Mouse (Mus musculus) MEL (cell line): ENCODE results near the gene Serf1. TPM values are rescaled to one million over a fixed set of nuclear protein-coding genes. Genes with fewer than 3 reads are reported as not detected.
A peak's percentile ranks its signal among the peaks of the same experiment; 100 is the strongest.

ENCODE experiments used
- DNase-seq: peaks from one replicate; pipeline ENCODE4 v3.0.0; 2011; ENCODE audit warnings: low read depth, low spot score
- H3K27ac ChIP-seq: 2 replicates; pipeline ENCODE4 v1.5.1; 2012; ENCODE audit warnings: low read depth, mild to moderate bottlenecking, control low read depth, low read length, moderate library complexity; ENCODE audit not compliant: control insufficient read depth
- H3K27me3 ChIP-seq, 2 experiments: fragments of 150-350 bp in 1 of 2; sonication (generic) in 1 of 2; 2 replicates each; pipeline ENCODE4 v1.6.1; 2012; ENCODE audit warnings: low read length in 2 of 2, mild to moderate bottlenecking in 2 of 2, improper control_type of control experiment in 1 of 2, moderate library complexity in 1 of 2; ENCODE audit not compliant: insufficient read depth in 2 of 2, control insufficient read depth in 1 of 2
- H3K36me3 ChIP-seq, 2 experiments: 2 replicates each; pipeline ENCODE4 v1.6.1; 2012 to 2014; ENCODE audit warnings: low read length in 2 of 2, improper control_type of control experiment in 1 of 2, inconsistent platforms in 1 of 2, mild to moderate bottlenecking in 1 of 2; ENCODE audit not compliant: insufficient read depth in 2 of 2, control insufficient read depth in 1 of 2
- H3K4me1 ChIP-seq, 2 experiments: fragments of 150-350 bp in 1 of 2; sonication (generic) in 1 of 2; 2 replicates each; pipeline ENCODE4 v1.6.1; 2012; ENCODE audit warnings: low read length in 2 of 2, improper control_type of control experiment in 1 of 2, mild to moderate bottlenecking in 1 of 2; ENCODE audit not compliant: insufficient read depth in 2 of 2, control insufficient read depth in 1 of 2
- H3K4me3 ChIP-seq, 2 experiments: fragments of 150-350 bp in 1 of 2; sonication (generic) in 1 of 2; 2 replicates each; pipeline ENCODE4 v1.5.1; 2012; ENCODE audit warnings: low read depth in 2 of 2, low read length in 2 of 2, mild to moderate bottlenecking in 2 of 2, moderate library complexity in 2 of 2, control low read depth in 1 of 2, improper control_type of control experiment in 1 of 2; ENCODE audit not compliant: control insufficient read depth in 1 of 2, insufficient read depth in 1 of 2
- H3K79me2 ChIP-seq: 2 replicates; pipeline ENCODE4 v1.6.1; 2012; ENCODE audit warnings: mild to moderate bottlenecking, low read length, moderate library complexity; ENCODE audit not compliant: control insufficient read depth, poor library complexity, insufficient read depth
- H3K9ac ChIP-seq: 2 replicates; pipeline ENCODE4 v1.6.1; 2012; ENCODE audit warnings: low read depth, mild to moderate bottlenecking, control low read depth, low read length, moderate library complexity; ENCODE audit not compliant: control insufficient read depth, poor library complexity, severe bottlenecking
- H3K9me3 ChIP-seq: fragments of 150-350 bp; sonication (generic); replicated peaks from 2 replicates; pipeline ENCODE4 v1.6.1; 2012; ENCODE audit warnings: mild to moderate bottlenecking, low read length, improper control_type of control experiment, moderate library complexity; ENCODE audit not compliant: insufficient read depth
- BHLHE40 ChIP-seq: IDR thresholded peaks from 2 replicates; pipeline ENCODE4 v1.6.1; 2012; ENCODE audit warnings: low read depth, mild to moderate bottlenecking, inconsistent platforms, low read length, improper control_type of control experiment, borderline replicate concordance
- CHD1 ChIP-seq: IDR thresholded peaks from 2 replicates; pipeline ENCODE4 v1.6.1; 2012; ENCODE audit warnings: low read depth, mild to moderate bottlenecking, inconsistent platforms, low read length, improper control_type of control experiment
- CHD2 ChIP-seq: IDR thresholded peaks from 2 replicates; pipeline ENCODE4 v1.6.1; 2011; ENCODE audit warnings: low read length, improper control_type of control experiment
- E2F4 ChIP-seq: IDR thresholded peaks from 2 replicates; pipeline ENCODE4 v1.6.1; 2011; ENCODE audit warnings: low read depth, low read length, improper control_type of control experiment, borderline replicate concordance
- ELF1 ChIP-seq: IDR thresholded peaks from 2 replicates; pipeline ENCODE4 v1.6.1; 2014; ENCODE audit warnings: low read depth, mild to moderate bottlenecking, inconsistent platforms, low read length, improper control_type of control experiment, moderate library complexity
- ETS1 ChIP-seq: IDR thresholded peaks from 2 replicates; pipeline ENCODE4 v1.6.1; 2012; ENCODE audit warnings: low read depth, mild to moderate bottlenecking, inconsistent platforms, low read length, improper control_type of control experiment, moderate library complexity
- GABPA ChIP-seq: IDR thresholded peaks from 2 replicates; pipeline ENCODE4 v1.6.1; 2012; ENCODE audit warnings: low read depth, mild to moderate bottlenecking, inconsistent platforms, low read length, improper control_type of control experiment, moderate library complexity
- HCFC1 ChIP-seq: IDR thresholded peaks from 2 replicates; pipeline ENCODE4 v1.6.1; 2012; ENCODE audit warnings: low read depth, mild to moderate bottlenecking, inconsistent platforms, low read length, improper control_type of control experiment, moderate library complexity
- JUND ChIP-seq: IDR thresholded peaks from 2 replicates; pipeline ENCODE4 v1.6.1; 2011; ENCODE audit warnings: low read depth, mild to moderate bottlenecking, improper control_type of control experiment, low read length
- MAX ChIP-seq: IDR thresholded peaks from 2 replicates; pipeline ENCODE4 v1.6.1; 2011; ENCODE audit warnings: low read length, improper control_type of control experiment
- MAZ ChIP-seq: IDR thresholded peaks from 2 replicates; pipeline ENCODE4 v1.6.1; 2012; ENCODE audit warnings: low read depth, mild to moderate bottlenecking, inconsistent platforms, low read length, improper control_type of control experiment
- MEF2A ChIP-seq: IDR thresholded peaks from 2 replicates; pipeline ENCODE4 v1.6.1; 2014; ENCODE audit warnings: low read depth, mild to moderate bottlenecking, inconsistent platforms, low read length, improper control_type of control experiment; ENCODE audit not compliant: poor library complexity, insufficient replicate concordance, severe bottlenecking; ENCODE audit errors: extremely low read depth
- MXI1 ChIP-seq: IDR thresholded peaks from 2 replicates; pipeline ENCODE4 v1.6.1; 2011; ENCODE audit warnings: mild to moderate bottlenecking, low read depth, low read length, improper control_type of control experiment
- MYB ChIP-seq: IDR thresholded peaks from 2 replicates; pipeline ENCODE4 v1.6.1; 2011; ENCODE audit warnings: mild to moderate bottlenecking, low read depth, low read length, improper control_type of control experiment
- MYC ChIP-seq: IDR thresholded peaks from 2 replicates; pipeline ENCODE4 v1.6.1; 2011; ENCODE audit warnings: low read depth, mild to moderate bottlenecking, low read length, improper control_type of control experiment, moderate library complexity
- NELFE ChIP-seq: IDR thresholded peaks from 2 replicates; pipeline ENCODE4 v1.6.1; 2011; ENCODE audit warnings: low read depth, low read length, improper control_type of control experiment
- POLR2AphosphoS2 ChIP-seq: IDR thresholded peaks from 2 replicates; pipeline ENCODE4 v1.6.1; 2011; ENCODE audit warnings: low read length, improper control_type of control experiment
- POLR2AphosphoS5 ChIP-seq: IDR thresholded peaks from 2 replicates; pipeline ENCODE4 v1.6.1; 2012; ENCODE audit warnings: low read depth, borderline replicate concordance, mild to moderate bottlenecking, inconsistent platforms, low read length, moderate library complexity, mixed read lengths
- RCOR1 ChIP-seq: IDR thresholded peaks from 2 replicates; pipeline ENCODE4 v1.6.1; 2012; ENCODE audit warnings: low read depth, mild to moderate bottlenecking, inconsistent platforms, low read length, improper control_type of control experiment
- SIN3A ChIP-seq: IDR thresholded peaks from 2 replicates; pipeline ENCODE4 v1.6.1; 2012; ENCODE audit warnings: low read length, improper control_type of control experiment, inconsistent platforms
- TAL1 ChIP-seq: IDR thresholded peaks from 2 replicates; pipeline ENCODE4 v1.6.1; 2012; ENCODE audit warnings: mild to moderate bottlenecking, inconsistent platforms, low read length, moderate library complexity, mixed read lengths
- TBP ChIP-seq: IDR thresholded peaks from 2 replicates; pipeline ENCODE4 v1.8.0; 2011; ENCODE audit warnings: low read depth, low read length, improper control_type of control experiment
- TCF12 ChIP-seq: IDR thresholded peaks from 2 replicates; pipeline ENCODE4 v1.6.1; 2014; ENCODE audit warnings: low read depth, mild to moderate bottlenecking, inconsistent platforms, low read length, improper control_type of control experiment, moderate library complexity
- UBTF ChIP-seq: IDR thresholded peaks from 2 replicates; pipeline ENCODE4 v1.6.1; 2012; ENCODE audit warnings: low read depth, mild to moderate bottlenecking, inconsistent platforms, low read length, improper control_type of control experiment, moderate library complexity, borderline replicate concordance; ENCODE audit not compliant: insufficient read depth
- USF1 ChIP-seq: IDR thresholded peaks from 2 replicates; pipeline ENCODE4 v1.6.1; 2014; ENCODE audit warnings: low read depth, mild to moderate bottlenecking, inconsistent platforms, low read length, improper control_type of control experiment, moderate library complexity
- USF2 ChIP-seq, 2 experiments: IDR thresholded peaks; 2 replicates each; pipeline ENCODE4 v1.6.1; 2011 to 2012; ENCODE audit warnings: improper control_type of control experiment in 2 of 2, low read length in 2 of 2, borderline replicate concordance in 1 of 2, inconsistent platforms in 1 of 2, low read depth in 1 of 2, mild to moderate bottlenecking in 1 of 2; ENCODE audit not compliant: insufficient read depth in 1 of 2
- ZMIZ1 ChIP-seq: IDR thresholded peaks from 2 replicates; pipeline ENCODE4 v1.6.1; 2012; ENCODE audit warnings: low read depth, mild to moderate bottlenecking, inconsistent platforms, low read length, improper control_type of control experiment, moderate library complexity
- ZNF384 ChIP-seq: IDR thresholded peaks from 2 replicates; pipeline ENCODE4 v1.6.1; 2012; ENCODE audit warnings: low read depth, mild to moderate bottlenecking, inconsistent platforms, low read length, improper control_type of control experiment
- polyA plus RNA-seq, 2 experiments: library from polyadenylated mRNA; stranded (reverse) in 1 of 2; unstranded in 1 of 2; fragments of >175 nt in 1 of 2; fragments of >200 nt in 1 of 2; gene quantifications; 2 replicates each; pipeline versions ENCODE4 v1.2.1 to v1.2.4; 2012; ENCODE audit warnings: low replicate concordance in 2 of 2, low read depth in 1 of 2; ENCODE audit not compliant: insufficient read length in 2 of 2, insufficient read depth in 1 of 2, missing spikeins in 1 of 2
- total RNA-seq: library from RNA; depleted of rRNA; stranded (reverse); fragments of 300-350 nt; gene quantifications from 2 replicates; pipeline ENCODE4 v1.2.3, GENCODE M21; 2012

Gene Serf1
- total and polyA plus RNA-seq, 3 experiments = 36.8 to 57.6 TPM; not detected in 1

GRCm38 (mm10) chr13:100123970-100124369 is 16.2 kb downstream of the Serf1 start:
- DNase-seq = no peak
- Histone ChIP-seq H3K79me2 (peaks cover 18% of the 10 kb centered on the region), H3K4me3 (peak overlapping the region; percentile 92 to 98), H3K27ac (no peak overlapping the region), H3K36me3 (peaks cover 0 to 11% of the 10 kb centered on the region in 2 experiments), H3K9me3 (no peaks in the 10 kb centered on the region), H3K9ac (peak overlapping the region; percentile 80), H3K4me1 (peaks cover 0 to 7% of the 10 kb centered on the region in 2 experiments; a peak in 3 of 4 replicates), H3K27me3 (no peaks in the 10 kb centered on the region)
- no peak for TF ChIP-seq CHD2
- no peak for TF ChIP-seq MYB
- TF ChIP-seq HCFC1 = no peak
- no peak for TF ChIP-seq MYC
- no peak for TF ChIP-seq USF2 (IDR thresholded peaks at IDR 0.05; ENCODE audit: borderline replicate concordance in 1 of 2, insufficient read depth in 1 of 2, low read depth in 1 of 2, low read length in 2 of 2)
- TF ChIP-seq JUND = no peak
- no peak for TF ChIP-seq RCOR1
- no peak for TF ChIP-seq UBTF
- no peak for TF ChIP-seq POLR2AphosphoS2
- no peak for TF ChIP-seq ZMIZ1
- TF ChIP-seq MEF2A = no peak
- no peak for TF ChIP-seq SIN3A
- TF ChIP-seq TAL1 = no peak
- no peak for TF ChIP-seq TBP

DNA sequence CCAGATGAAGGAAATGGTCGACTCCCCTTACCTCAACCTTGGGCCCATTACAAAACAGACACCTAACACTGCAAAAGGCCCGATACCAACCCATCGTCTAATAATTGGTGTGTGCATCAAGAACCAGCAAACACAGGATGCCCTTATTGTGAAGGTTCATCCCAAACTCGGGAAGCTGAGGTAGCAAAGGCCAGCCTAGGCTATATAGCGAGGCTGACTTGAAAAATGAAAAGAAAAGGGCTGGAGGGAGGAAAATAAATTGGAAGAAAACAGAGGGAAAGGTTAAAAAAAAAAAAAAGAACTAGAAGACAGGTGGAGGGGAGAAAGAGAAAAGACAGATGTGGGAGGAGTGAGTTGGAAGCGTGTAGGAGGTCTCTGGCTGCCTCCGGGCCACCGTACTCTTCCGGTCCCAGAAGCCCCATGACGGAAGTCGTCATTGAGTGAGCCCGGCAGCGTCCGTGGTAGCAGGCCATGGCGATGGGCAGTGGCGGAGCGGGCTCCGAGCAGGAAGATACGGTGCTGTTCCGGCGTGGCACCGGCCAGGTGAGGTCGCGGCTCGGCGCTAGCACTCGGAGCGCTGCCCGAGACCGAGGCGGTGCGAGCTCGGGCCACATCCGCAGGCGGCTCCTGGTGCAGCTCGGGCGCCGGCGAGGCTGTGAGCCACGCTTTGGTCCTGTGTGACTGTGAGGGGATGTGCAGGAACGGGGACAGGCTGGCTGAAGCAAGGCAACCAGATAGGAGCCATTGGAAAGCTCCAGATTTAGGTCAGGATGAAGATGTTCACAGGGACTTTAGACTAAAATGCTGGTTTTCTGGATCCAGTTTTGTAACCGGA is 16.8 kb downstream of the Serf1 start, which contains the start of gene Smn1:
Smn1 (plus strand) TSS at position 430 of the 835 bp plus-strand sequence.
- Histone ChIP-seq H3K27ac (peak within 1 kb of the TSS; percentile 27; the same call in 1 of the 2 replicates), H3K9ac (peak within 1 kb of the TSS; percentile 95), H3K27me3 (no peaks in the 10 kb centered on the region), H3K9me3 (no peaks in the 10 kb centered on the region), H3K79me2 (peaks cover 18% of the 10 kb centered on the region), H3K36me3 (peaks cover 0 to 11% of the 10 kb centered on the region in 2 experiments), H3K4me1 (peaks cover 0 to 7% of the 10 kb centered on the region in 2 experiments; a peak in 3 of 4 replicates), H3K4me3 (peak within 1 kb of the TSS; percentile 92 to 98)
- DNase-seq = peak; percentile 95
- TF ChIP-seq USF1 (no peak), POLR2AphosphoS5 (no peak), TBP (peak; percentile 59; the same call in 1 of the 2 replicates), GABPA (no peak), TCF12 (peak; percentile 59), BHLHE40 (no peak), MXI1 (peak; percentile 93), UBTF (no peak), CHD1 (no peak), RCOR1 (no peak), MYC (peak; percentile 92), USF2 (IDR thresholded peaks at IDR 0.05; ENCODE audit: borderline replicate concordance in 1 of 2, insufficient read depth in 1 of 2, low read depth in 1 of 2, low read length in 2 of 2) (no peak), E2F4 (no peak), MYB (no peak), NELFE (peak; percentile 89), ZNF384 (peak; percentile 66), SIN3A (peak; percentile 98), MAZ (0 out of 2 replicates have a peak, but pooled peaks have one; percentile 51), ETS1 (no peak; the same call in 1 of the 2 replicates), HCFC1 (peak; percentile 96), ELF1 (peak; percentile 76), MAX (peak; percentile 80)
